Mouse (Mus musculus) spleen, postnatal 4 days (tissue): Measurements from ENCODE around the gene Drd3.
A peak's percentile ranks its signal among the peaks of the same experiment; 100 is the strongest.

ENCODE experiments used
- DNase-seq, 2 experiments: peaks; one replicate each; pipeline ENCODE4 v3.0.0; 2022; ENCODE audit warnings: low spot score in 2 of 2

Gene Drd3

DNA sequence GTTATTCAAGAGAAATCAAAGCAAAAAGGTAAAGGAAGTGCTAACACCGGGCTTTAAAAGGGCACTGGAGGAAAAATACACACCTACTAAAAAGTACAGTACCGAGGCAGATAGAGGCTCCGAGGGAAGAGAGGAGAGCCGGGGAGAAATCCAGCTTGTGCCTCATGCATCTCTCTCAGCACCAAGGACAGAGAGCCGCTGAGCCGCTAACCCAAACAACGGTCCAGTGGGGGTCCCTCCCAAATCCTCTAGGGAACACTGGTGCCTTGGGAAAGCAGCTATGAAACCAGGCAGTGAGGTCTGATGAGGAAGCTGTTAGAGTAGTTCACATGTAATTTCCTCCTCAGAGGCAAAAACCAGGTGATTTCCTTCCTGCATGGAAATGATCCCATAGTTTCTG, at the start of gene Drd3:
Drd3 (plus strand) TSS at position 276 of the 400 bp plus-strand sequence.
- DNase-seq, result no peak

- no peak for DNase-seq
Observed at GRCm38 (mm10) chr16:43708335-43709061, 45.3 kb upstream of the Drd3 start.

DNA sequence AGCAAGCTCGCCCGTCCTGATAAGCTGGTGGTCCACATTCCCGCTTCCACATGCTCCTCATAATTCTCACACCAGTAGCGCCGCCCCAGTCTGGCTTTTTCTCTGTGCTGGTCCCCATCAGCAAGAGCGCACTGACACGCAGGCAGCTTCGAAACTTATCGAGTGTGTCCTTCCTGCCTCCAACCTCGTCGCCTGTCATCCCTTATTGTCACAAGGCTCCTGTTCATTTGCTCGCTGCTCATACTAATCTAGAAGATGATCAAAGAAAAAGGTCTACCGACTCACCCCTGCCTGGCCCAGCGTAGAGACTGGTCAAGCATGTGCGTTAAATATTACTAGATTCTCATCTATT, 44.8 kb upstream of the Drd3 start:
- DNase-seq, result no peak

GRCm38 (mm10) chr16:43709432-43710133, 44.2 kb upstream of the Drd3 start:
- DNase-seq, result no peak

DNA sequence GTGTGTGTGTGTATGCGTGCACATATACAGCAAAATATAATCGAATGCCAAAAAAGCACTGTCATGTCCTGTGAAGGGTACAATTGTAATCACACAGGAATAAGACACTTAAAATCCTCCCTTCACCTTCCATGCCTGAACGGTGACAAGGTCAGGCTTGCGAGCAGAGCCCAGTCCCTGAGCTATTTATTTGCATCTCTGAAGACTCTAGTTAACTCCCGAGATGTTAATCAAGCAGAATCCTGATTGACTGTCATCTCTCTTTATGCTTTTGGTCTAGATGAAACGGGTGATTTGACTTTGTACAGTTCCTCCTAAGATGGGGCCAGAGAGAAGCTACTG, 43.7 kb upstream of the Drd3 start:
- no peak for DNase-seq

GRCm38 (mm10) chr16:43710651-43711050, 43.2 kb upstream of the Drd3 start:
- DNase-seq, result no peak

- DNase-seq, result no peak
Observed at GRCm38 (mm10) chr16:43711361-43711760, 42.5 kb upstream of the Drd3 start.

GRCm38 (mm10) chr16:43724444-43724843, 29.4 kb upstream of the Drd3 start:
- DNase-seq, result no peak

DNA sequence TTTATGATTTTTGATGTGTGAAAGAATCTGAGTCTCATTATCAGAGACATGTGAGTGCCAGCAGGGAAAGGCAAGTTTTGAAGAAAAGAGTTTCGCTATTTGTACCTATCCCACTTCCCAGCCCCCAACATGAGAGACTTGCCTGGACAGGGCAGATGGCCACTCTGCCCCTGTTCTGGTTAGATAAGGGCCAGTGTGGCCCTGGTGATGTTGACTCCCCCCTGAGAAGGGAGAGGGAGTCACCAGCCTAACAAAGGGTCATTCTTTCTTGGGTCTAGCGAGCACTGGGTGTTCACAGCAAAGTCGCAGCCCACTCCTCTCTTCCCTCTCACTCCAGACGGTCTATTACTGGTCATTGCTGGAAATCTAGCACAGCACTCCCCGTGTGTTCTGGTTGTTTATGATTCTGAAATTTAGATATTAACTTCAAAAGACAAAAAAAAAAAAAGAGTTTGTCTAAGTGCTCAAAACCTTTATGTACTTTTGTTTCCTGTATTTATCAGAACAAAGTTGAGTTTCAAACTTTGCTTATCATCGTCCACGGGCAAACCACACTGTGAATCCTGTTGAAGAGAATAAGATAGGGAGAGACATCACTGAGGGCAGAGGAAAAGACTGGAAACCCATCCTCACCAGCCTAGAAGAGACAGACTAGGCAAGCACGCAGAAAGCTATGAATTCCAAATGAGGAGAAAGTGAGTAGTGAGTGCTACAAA, 24.2 kb upstream of the Drd3 start:
- DNase-seq, result no peak

DNA sequence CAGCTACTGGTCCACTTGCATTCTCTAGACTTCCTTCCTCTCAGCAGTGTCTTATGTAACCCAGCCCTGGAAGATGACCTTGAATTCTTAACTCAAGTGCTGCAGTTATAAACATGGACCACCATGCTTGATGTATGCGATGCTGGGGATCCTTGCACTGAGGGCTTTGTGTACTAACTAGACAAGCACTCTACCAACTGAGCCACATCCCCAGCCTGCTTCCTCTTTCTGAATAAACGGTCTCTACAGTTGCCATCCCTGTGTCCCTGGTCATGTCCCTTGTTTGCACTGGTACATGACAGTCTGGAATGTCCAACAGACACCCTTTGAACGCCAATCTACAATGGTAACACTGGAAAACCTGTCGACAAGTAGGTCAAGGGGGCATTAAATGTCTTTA, 23.5 kb upstream of the Drd3 start:
- DNase-seq, result no peak

DNA sequence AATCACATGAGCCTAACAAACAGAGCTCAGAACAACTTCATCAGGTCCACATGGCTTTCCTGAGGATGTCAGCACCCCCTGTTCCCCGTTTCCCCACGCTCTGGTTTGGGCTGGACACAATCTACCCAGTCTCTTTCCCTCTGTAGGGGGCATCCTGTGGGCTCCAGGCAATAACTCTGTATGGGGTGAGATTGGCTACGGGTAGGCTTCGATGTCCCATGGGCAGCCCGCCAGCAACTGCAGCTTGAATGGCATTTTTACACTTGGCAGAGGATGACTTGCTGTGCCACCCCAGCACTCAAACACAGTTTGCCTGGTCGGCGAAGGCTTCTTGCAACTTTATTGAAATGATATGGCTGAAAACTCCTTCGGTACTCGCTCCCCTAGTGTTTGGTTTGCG, 21.3 kb upstream of the Drd3 start:
- DNase-seq, result no peak

- no peak for DNase-seq
Observed at GRCm38 (mm10) chr16:43732900-43733299, 20.9 kb upstream of the Drd3 start.

DNA sequence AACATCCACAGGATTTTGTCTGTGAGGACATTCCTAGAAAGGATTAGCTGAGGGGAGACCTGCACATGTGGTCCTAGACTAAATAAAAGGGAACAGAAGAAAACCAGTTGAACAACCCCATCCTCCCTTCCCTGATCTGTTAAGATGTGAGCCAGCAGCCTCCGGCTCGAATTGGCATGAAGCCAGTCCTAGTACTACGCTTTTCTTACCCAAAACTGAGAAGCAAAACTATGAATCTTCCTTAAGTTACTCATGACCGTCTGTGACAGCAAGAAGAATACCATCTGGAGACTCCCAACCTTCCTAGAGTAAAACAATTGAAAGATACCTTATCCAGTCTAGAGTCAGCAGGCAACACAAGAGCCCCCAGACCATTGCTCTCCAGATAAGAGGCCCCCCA, 15.9 kb upstream of the Drd3 start:
- DNase-seq, result no peak

DNA sequence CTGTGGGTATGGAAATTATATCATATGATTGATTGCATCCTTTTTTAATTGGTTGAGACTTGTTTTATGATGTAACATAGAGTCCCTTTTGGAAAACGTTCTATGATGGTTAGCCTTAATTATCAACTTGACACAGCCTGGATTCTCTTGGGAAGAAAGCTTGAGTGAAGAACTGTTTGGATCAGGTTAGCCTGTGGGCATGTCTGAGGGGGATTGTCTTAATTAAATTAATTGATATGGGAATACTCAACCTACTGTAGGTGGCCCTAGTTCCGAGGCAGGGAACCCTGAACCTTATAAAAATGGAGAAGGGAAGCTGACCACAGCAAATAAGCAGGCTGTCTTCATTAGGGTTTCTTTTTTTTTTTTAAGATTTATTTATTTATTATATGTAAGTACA, 12.9 kb upstream of the Drd3 start:
- DNase-seq, result peak in 1 of 2 experiments; percentile 28

DNA sequence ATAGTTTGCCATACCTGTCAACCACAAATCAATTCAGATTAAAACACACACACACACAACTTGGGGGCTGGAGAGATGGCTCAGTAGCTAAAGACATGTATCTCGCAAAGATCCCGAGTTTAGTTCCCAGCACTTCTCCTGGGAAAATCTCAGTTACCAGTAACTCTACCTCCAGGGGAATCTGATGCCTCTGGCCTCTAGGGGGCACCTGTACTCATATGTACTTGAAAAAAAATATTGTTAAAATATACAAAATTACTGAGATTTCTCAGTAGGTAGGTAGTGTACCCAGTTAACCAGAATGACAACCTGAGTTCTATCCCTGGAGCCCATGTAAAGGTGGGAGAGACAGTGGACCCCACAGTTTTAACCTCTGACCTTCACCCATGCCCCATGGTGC, 5.4 kb upstream of the Drd3 start:
- no peak for DNase-seq

GRCm38 (mm10) chr16:43752900-43753299, 926 bp upstream of the Drd3 start:
- DNase-seq, result no peak

DNA sequence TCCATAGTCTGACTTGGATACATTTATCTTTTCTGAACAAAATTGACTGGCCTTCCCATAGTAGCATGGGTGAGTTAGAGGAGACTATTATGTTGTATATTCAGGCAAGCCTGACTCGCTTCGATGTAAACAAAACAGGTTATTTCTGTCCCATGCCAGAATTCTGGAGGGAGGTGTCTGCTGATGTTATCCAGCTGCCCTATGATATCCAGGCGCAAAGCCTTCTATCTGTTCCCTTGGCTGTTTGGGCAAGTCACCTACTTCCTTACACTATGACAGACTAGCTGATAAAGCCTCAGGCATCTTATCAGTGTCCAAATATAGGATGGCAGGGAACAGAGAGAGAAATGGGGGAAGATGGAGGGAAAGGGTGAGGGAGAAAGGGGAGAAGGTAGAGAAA, 18.5 kb downstream of the Drd3 start:
- DNase-seq, result no peak

GRCm38 (mm10) chr16:43772766-43773165, 18.9 kb downstream of the Drd3 start:
- DNase-seq, result no peak

GRCm38 (mm10) chr16:43773506-43773905, 19.7 kb downstream of the Drd3 start:
- no peak for DNase-seq

DNA sequence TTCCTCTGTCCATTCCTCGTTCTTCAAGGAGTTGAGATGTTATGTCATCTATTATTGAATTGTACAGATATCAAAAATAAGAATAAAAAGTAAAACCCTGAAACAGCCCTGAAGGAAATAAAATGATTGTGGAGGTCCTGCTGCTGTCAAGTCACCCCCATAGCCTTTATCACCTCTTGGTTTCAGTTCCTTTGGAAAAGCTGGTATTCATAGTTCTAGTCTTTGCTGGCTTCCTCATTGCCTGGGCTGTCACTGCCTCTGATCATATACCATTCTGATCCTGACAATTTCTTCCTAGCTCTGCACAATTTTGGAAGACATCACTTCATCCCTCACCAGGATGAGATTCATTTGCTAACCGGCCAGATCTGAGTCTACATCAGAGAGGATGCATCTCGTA, 23.1 kb downstream of the Drd3 start:
- no peak for DNase-seq

DNA sequence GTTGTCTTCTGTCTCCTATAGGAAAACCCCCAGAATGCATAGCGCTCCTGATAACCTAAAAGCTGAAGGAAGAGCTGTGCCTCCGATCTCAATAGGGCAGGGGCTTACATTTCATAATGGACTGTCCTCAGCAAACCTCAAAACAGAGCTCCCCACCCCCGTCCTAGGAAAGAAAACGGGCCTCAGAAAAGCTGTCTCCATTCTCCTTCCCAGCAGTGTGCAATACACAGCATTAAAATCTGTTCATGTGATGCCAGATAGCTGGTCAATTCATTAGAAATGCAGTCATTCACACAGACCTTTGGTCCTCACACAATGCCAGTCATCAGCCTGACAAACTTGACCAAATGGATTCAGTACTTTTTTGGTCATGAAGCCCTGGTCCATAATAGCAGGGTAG, 45.7 kb downstream of the Drd3 start:
- DNase-seq, result no peak

GRCm38 (mm10) chr16:43800119-43800721, 46.4 kb downstream of the Drd3 start:
- DNase-seq, result no peak

GRCm38 (mm10) chr16:43801137-43801536, 47.3 kb downstream of the Drd3 start:
- DNase-seq, result no peak
